Mouse (Mus musculus): ENCODE results near the gene Gm17949. TPM values are rescaled to one million over a fixed set of nuclear protein-coding genes. Genes with fewer than 3 reads are reported as not detected.

Gene Gm17949
- polyA plus RNA-seq, 1 experiment from 2014 or later = 0.32 TPM

GRCm38 (mm10) chr17:56979524-56979923, 31.7 kb upstream of the Gm17949 start:
- Histone ChIP-seq H3K9me3 (no peaks in the 10 kb centered on the region), H3K4me3 (no peak overlapping the region), H3K27me3 (no peaks in the 10 kb centered on the region), H3K27ac (no peak overlapping the region), H3K4me2 (replicated peaks) (no peak overlapping the region), H3K36me3 (no peaks in the 10 kb centered on the region), H3K4me1 (no peaks in the 10 kb centered on the region), H3K9ac (no peak overlapping the region)
- ATAC-seq (ENCODE audit: insufficient number of reproducible peaks, insufficient read depth, low FRiP score, low TSS enrichment) = no peak
- 57% methylated on average over 4 of the region's 8 CpGs for WGBS

- Histone ChIP-seq H3K9ac (no peak overlapping the region), H3K4me3 (no peak overlapping the region), H3K36me3 (no peaks in the 10 kb centered on the region), H3K4me1 (no peaks in the 10 kb centered on the region), H3K27me3 (no peaks in the 10 kb centered on the region), H3K4me2 (replicated peaks) (no peak overlapping the region), H3K27ac (no peak overlapping the region), H3K9me3 (no peaks in the 10 kb centered on the region)
- 74% methylated on average over 7 of the region's 7 CpGs for WGBS
- no peak for ATAC-seq (ENCODE audit: insufficient number of reproducible peaks, insufficient read depth, low FRiP score, low TSS enrichment)
Measured at GRCm38 (mm10) chr17:56981049-56981448, 30.2 kb upstream of the Gm17949 start.

GRCm38 (mm10) chr17:56982013-56982412, 29.3 kb upstream of the Gm17949 start, which contains the start of gene Acer1:
Gene Acer1 (minus strand): TSS chr17:56982126.
- no peaks in the 10 kb centered on the region for H3K27me3 ChIP-seq
- no peaks in the 10 kb centered on the region for H3K36me3 ChIP-seq
- no peak for ATAC-seq (ENCODE audit: insufficient number of reproducible peaks, insufficient read depth, low FRiP score, low TSS enrichment)
- H3K4me3 ChIP-seq = no peak within 1 kb of the TSS
- no peak within 1 kb of the TSS for H3K9ac ChIP-seq
- H3K9me3 ChIP-seq = no peaks in the 10 kb centered on the region
- H3K4me1 ChIP-seq = no peaks in the 10 kb centered on the region
- H3K27ac ChIP-seq = no peak within 1 kb of the TSS
- H3K4me2 ChIP-seq (replicated peaks) = no peak within 1 kb of the TSS
- 68% methylated on average over 5 of the region's 5 CpGs for WGBS

GRCm38 (mm10) chr17:56984886-56985285, 26.4 kb upstream of the Gm17949 start:
- no peaks in the 10 kb centered on the region for H3K4me1 ChIP-seq
- no peak overlapping the region for H3K27ac ChIP-seq
- ATAC-seq (ENCODE audit: insufficient number of reproducible peaks, insufficient read depth, low FRiP score, low TSS enrichment) = no peak
- no peaks in the 10 kb centered on the region for H3K36me3 ChIP-seq
- H3K27me3 ChIP-seq = no peaks in the 10 kb centered on the region
- H3K9ac ChIP-seq = no peak overlapping the region
- WGBS = 70% methylated on average over 9 of the region's 9 CpGs
- no peak overlapping the region for H3K4me3 ChIP-seq
- no peaks in the 10 kb centered on the region for H3K9me3 ChIP-seq
- H3K4me2 ChIP-seq (replicated peaks) = no peak overlapping the region

- Histone ChIP-seq H3K9me3 (no peaks in the 10 kb centered on the region), H3K9ac (no peak overlapping the region), H3K4me2 (replicated peaks) (no peak overlapping the region), H3K36me3 (no peaks in the 10 kb centered on the region), H3K4me1 (no peaks in the 10 kb centered on the region), H3K27me3 (no peaks in the 10 kb centered on the region), H3K4me3 (no peak overlapping the region), H3K27ac (no peak overlapping the region)
- WGBS = 85% methylated on average over 3 of the region's 3 CpGs
- ATAC-seq (ENCODE audit: insufficient number of reproducible peaks, insufficient read depth, low FRiP score, low TSS enrichment) = no peak
Measured at GRCm38 (mm10) chr17:56985656-56986055, 25.6 kb upstream of the Gm17949 start.

DNA sequence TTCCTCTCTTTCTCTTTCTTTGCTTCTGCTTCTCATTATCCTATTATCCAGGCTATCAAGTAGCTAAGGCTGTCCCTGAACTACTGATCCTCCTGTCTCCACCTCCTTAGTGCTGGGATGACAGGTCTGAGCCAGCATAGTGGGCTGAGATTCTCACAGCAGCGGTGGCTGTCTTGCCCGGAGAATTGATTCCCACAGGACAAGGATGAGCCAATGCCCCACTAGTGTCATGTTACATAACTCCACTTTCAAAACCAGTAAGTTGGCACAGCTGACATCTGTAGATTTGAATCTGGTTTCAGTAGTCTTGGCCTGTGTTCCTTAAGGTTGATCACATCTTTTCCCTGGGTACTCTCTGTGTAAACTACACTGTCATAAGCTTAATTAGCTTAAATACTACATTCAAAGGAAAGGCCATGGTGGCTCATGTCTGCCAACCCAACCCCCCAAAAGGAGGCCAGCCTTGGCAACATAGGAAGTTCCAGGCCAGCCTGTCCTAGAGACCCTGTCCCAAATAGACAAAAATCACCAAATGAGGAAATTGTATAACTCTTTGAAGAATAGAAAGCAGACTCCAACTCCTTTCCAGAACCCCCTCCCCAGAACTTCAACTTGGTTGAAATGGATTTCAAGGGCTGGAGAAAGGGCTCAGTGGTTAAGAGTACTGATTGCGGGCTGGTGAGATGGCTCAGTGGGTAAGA, 25.0 kb upstream of the Gm17949 start:
- no peaks in the 10 kb centered on the region for H3K36me3 ChIP-seq
- no peaks in the 10 kb centered on the region for H3K9me3 ChIP-seq
- H3K9ac ChIP-seq = no peak overlapping the region
- 75% methylated on average over 3 of the region's 3 CpGs for WGBS
- ATAC-seq (ENCODE audit: insufficient number of reproducible peaks, insufficient read depth, low FRiP score, low TSS enrichment) = no peak
- H3K4me3 ChIP-seq = no peak overlapping the region
- H3K4me2 ChIP-seq (replicated peaks) = no peak overlapping the region
- no peak overlapping the region for H3K27ac ChIP-seq
- no peaks in the 10 kb centered on the region for H3K27me3 ChIP-seq
- peaks cover 6% of the 10 kb centered on the region for H3K4me1 ChIP-seq

- Histone ChIP-seq H3K4me1 (peaks cover 6% of the 10 kb centered on the region), H3K4me2 (replicated peaks) (no peak overlapping the region), H3K36me3 (peaks cover 16% of the 10 kb centered on the region), H3K27me3 (no peaks in the 10 kb centered on the region), H3K9ac (no peak overlapping the region; the same call in 1 of the 2 replicates), H3K27ac (no peak overlapping the region), H3K4me3 (no peak overlapping the region), H3K9me3 (no peaks in the 10 kb centered on the region)
- no peak for ATAC-seq (ENCODE audit: insufficient number of reproducible peaks, insufficient read depth, low FRiP score, low TSS enrichment)
- WGBS = 91% methylated on average over 7 of the region's 7 CpGs
Measured at GRCm38 (mm10) chr17:56988441-56988840, 22.8 kb upstream of the Gm17949 start.

GRCm38 (mm10) chr17:56988921-56989430, 22.3 kb upstream of the Gm17949 start:
- H3K9me3 ChIP-seq = no peaks in the 10 kb centered on the region
- peak overlapping the region; percentile 88 for H3K4me3 ChIP-seq
- no peak overlapping the region; the same call in 1 of the 2 replicates for H3K9ac ChIP-seq
- H3K27ac ChIP-seq = peak overlapping the region; percentile 72; the same call in 1 of the 2 replicates
- WGBS = 68% methylated on average over 7 of the region's 7 CpGs
- peaks cover 6% of the 10 kb centered on the region for H3K4me1 ChIP-seq
- peak overlapping the region; percentile 68 for H3K4me2 ChIP-seq (replicated peaks)
- H3K36me3 ChIP-seq = peaks cover 21% of the 10 kb centered on the region
- ATAC-seq (ENCODE audit: insufficient number of reproducible peaks, insufficient read depth, low FRiP score, low TSS enrichment) = no peak
- no peaks in the 10 kb centered on the region for H3K27me3 ChIP-seq

DNA sequence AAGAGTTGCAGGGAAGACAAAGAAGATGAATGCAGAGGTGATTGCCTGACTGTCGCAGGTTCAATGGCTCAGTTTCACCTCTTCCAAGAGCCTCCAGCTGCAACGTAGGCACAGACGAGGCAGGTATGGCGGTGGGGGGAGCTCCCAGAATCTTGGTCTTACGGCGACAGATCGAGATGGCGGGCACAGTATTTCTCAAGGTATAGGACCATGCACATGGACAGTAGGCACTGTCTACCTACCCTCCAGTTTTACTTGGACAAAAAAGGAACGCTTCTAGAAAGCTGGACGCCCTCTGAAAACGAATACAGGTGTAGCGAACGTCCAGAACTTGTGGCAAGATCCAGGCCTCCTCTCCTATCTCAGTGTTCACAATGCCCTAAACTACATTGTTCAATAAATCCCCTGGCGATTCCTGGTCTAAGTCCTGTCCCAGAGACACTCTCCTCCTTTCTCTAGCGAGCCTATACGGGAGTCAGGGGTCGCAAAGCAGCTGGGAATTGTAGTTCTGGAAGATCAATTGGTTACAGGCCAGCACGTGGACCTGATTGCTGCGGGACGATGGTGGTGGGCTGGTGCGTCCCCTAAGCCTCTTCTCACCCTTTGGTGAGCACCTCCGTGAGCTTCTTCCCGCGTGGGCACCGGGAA, 21.7 kb upstream of the Gm17949 start:
- Histone ChIP-seq H3K27ac (peak overlapping the region; percentile 72), H3K36me3 (peaks cover 27% of the 10 kb centered on the region), H3K4me1 (peaks cover 6% of the 10 kb centered on the region), H3K27me3 (no peaks in the 10 kb centered on the region), H3K9ac (peak overlapping the region; percentile 77), H3K4me3 (peak overlapping the region; percentile 88), H3K9me3 (no peaks in the 10 kb centered on the region), H3K4me2 (replicated peaks) (peak overlapping the region; percentile 68)
- WGBS = 4% methylated on average over 25 of the region's 25 CpGs
- peak; percentile 89 for ATAC-seq (ENCODE audit: insufficient number of reproducible peaks, insufficient read depth, low FRiP score, low TSS enrichment)

GRCm38 (mm10) chr17:56990115-56990746, 21.0 kb upstream of the Gm17949 start, which contains the start of gene Clpp:
Gene Clpp (plus strand): TSS chr17:56990305.
- H3K9ac ChIP-seq = peak within 1 kb of the TSS; percentile 77
- H3K27ac ChIP-seq = peak within 1 kb of the TSS; percentile 72
- H3K4me3 ChIP-seq = peak within 1 kb of the TSS; percentile 88
- H3K36me3 ChIP-seq = peaks cover 33% of the 10 kb centered on the region
- ATAC-seq (ENCODE audit: insufficient number of reproducible peaks, insufficient read depth, low FRiP score, low TSS enrichment) = peak; percentile 94
- H3K4me1 ChIP-seq = peaks cover 6% of the 10 kb centered on the region
- WGBS = under 1% methylated on average over 52 of the region's 52 CpGs
- H3K27me3 ChIP-seq = no peaks in the 10 kb centered on the region
- H3K9me3 ChIP-seq = no peaks in the 10 kb centered on the region
- peak within 1 kb of the TSS; percentile 68 for H3K4me2 ChIP-seq (replicated peaks)

GRCm38 (mm10) chr17:56990966-56991365, 20.3 kb upstream of the Gm17949 start:
- peak overlapping the region; percentile 68 for H3K4me2 ChIP-seq (replicated peaks)
- H3K4me3 ChIP-seq = peak overlapping the region; percentile 88
- H3K4me1 ChIP-seq = peaks cover 6% of the 10 kb centered on the region
- peaks cover 37% of the 10 kb centered on the region for H3K36me3 ChIP-seq
- WGBS = 87% methylated on average over 2 of the region's 2 CpGs
- H3K27me3 ChIP-seq = no peaks in the 10 kb centered on the region
- peak overlapping the region; percentile 77 for H3K9ac ChIP-seq
- no peaks in the 10 kb centered on the region for H3K9me3 ChIP-seq
- no peak overlapping the region; the same call in 1 of the 2 replicates for H3K27ac ChIP-seq
- ATAC-seq (ENCODE audit: insufficient number of reproducible peaks, insufficient read depth, low FRiP score, low TSS enrichment) = no peak

Measured in embryonic facial prominence, embryonic 12.5 days (tissue).